Mouse (Mus musculus) erythroblast, embryonic 14.5 days (primary cell): ENCODE results near the gene Skap2. TPM values are rescaled to one million over a fixed set of nuclear protein-coding genes. Genes with fewer than 3 reads are reported as not detected.

Source experiments
- H3K27me3 ChIP-seq: 2 replicates; pipeline ENCODE4 v1.6.1; 2012; ENCODE audit warnings: inconsistent platforms; ENCODE audit not compliant: control insufficient read depth
- H3K36me3 ChIP-seq: 2 replicates; pipeline ENCODE4 v1.6.1; 2012; ENCODE audit warnings: mild to moderate bottlenecking, inconsistent platforms; ENCODE audit not compliant: control insufficient read depth
- H3K4me1 ChIP-seq: 2 replicates; pipeline ENCODE4 v1.6.1; 2012; ENCODE audit warnings: inconsistent platforms; ENCODE audit not compliant: control insufficient read depth
- H3K4me3 ChIP-seq: replicated peaks from 2 replicates; pipeline ENCODE3; 2012; ENCODE audit warnings: moderate library complexity, mild to moderate bottlenecking, inconsistent platforms
- H3K9me3 ChIP-seq: 2 replicates; pipeline ENCODE4 v1.6.1; 2012; ENCODE audit warnings: low read length, inconsistent platforms, mixed read lengths; ENCODE audit not compliant: control insufficient read depth
- GATA1 ChIP-seq: IDR thresholded peaks from 2 replicates; pipeline ENCODE4 v1.6.1; 2012; ENCODE audit warnings: low read length, inconsistent platforms, mixed read lengths
- TAL1 ChIP-seq: IDR thresholded peaks from 3 replicates; pipeline ENCODE4 v1.6.1; 2012; ENCODE audit warnings: low read length, inconsistent platforms, mixed read lengths
- polyA plus RNA-seq: library from polyadenylated mRNA; stranded (reverse); fragments of >175 nt; gene quantifications from 2 replicates; pipeline ENCODE4 v1.2.3, GENCODE M21; 2012

The Skap2 gene
- polyA plus RNA-seq, 1 experiment = 0.03 TPM

DNA sequence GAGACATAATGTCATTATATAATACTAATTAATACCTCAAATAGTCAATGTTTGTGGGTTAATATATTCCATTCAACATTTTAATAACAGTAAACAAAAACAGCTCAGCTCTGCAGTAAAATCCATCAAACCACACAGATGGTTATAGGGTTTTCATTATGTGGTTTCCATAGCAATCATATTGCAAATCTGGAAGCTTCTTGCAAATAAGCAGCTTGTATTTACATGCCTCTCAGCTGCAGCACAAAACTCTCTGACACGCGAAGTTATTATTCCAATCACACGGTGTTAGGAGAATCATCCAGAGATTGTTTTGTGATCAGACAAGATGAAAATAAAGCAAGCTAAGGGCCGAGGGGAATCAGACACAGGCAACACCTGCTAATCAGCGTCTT lies 129.5 kb downstream of the Skap2 start:
- no peak for TF ChIP-seq TAL1
- no peak for TF ChIP-seq GATA1
- no peaks in the 10 kb centered on the region for H3K36me3 ChIP-seq
- peaks cover 15% of the 10 kb centered on the region for H3K4me1 ChIP-seq

DNA sequence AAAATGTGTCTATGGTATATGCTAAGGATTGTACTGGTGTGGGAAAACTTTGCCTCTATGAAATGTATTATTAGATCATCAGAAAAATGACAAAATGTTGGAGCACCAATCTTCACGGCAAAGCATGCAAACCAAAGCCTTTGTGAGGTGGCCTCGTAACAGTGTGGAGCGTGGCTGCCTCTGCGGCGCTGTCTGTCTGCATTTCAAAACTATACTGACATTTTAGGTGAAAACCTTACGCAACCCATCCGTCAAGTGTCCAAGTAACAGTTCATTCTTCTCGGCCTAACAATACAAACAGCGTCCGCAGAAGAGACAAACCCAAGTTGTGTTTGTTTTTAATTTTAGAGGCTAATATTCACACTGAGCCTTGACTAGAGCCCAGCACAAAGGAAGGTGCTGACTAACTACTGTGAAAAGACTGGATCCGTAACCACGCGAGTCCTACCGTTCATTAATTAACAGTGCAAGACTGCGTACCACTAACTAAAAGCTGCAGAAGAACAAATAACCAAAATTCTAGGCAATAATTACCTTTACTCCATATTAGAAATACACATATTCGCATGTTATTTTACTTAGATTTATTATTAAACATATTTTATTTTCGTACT lies 130.0 kb downstream of the Skap2 start:
- TF ChIP-seq GATA1 (no peak), TAL1 (no peak)
- Histone ChIP-seq H3K4me3 (no peak overlapping the region), H3K4me1 (peaks cover 15% of the 10 kb centered on the region), H3K9me3 (no peaks in the 10 kb centered on the region), H3K36me3 (no peaks in the 10 kb centered on the region), H3K27me3 (no peaks in the 10 kb centered on the region)

More for the DNA sequence above, 129.5 kb downstream of the Skap2 start:
- no peaks in the 10 kb centered on the region for H3K9me3 ChIP-seq
- H3K27me3 ChIP-seq = no peaks in the 10 kb centered on the region
- H3K4me3 ChIP-seq = no peak overlapping the region

DNA sequence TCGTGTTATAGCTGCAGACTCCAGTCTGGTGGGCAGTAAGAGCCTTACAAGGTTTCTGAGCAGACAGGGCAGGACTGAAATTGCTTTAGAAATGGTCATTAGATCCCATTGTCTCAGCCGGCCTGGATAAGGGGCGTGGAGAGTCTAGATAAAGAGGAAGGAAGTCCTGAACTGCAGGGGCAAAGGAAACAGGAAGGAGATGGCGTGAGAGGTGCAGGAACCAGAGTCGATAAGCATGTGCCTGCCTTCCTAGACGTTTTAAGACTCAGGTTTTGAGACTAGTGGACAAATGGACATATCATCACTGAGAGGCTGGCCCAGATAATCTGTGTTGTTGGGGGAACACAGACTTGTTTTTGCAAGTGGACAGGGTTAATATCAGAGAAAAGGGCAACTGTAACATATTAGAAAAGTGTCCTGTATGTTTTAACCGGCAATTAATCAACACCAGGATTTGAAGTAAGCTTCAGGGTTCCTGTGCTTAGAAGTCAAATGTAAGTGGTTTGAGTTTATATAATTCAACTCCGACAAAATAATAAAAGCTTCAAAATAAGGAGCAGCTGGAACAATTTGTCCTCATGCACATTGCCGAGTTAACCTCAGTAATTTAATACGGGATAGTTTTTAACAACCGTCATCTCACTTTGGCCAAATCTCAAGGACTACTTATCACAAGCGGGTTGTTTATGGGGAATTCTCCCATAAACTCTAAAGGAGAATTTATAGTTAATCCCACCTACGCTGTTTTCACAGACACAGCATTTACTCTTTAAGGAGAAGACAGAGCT lies 131.0 kb downstream of the Skap2 start:
- no peak overlapping the region for H3K4me3 ChIP-seq
- no peak for TF ChIP-seq TAL1
- TF ChIP-seq GATA1 = no peak
- H3K36me3 ChIP-seq = no peaks in the 10 kb centered on the region
- H3K27me3 ChIP-seq = no peaks in the 10 kb centered on the region
- peaks cover 21% of the 10 kb centered on the region for H3K4me1 ChIP-seq
- no peaks in the 10 kb centered on the region for H3K9me3 ChIP-seq

DNA sequence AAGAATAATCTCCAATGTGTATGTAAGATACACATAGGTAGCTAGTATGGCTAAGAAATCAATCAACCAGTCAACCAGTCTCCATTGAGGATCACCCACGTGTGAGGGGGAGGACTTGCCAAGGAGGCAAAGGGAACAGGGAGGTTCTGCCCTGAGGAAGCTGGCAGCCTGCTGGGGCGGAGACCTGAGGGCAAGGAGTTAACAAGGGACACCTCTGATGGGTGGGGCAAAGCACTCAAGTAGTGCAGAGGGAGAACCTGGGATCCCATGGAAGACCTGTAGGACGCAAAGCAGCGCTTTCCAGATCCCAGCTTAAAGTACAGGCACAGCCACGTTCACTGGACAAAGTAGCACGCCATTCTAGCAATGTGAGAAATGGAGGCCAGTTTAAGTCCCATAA lies 131.6 kb downstream of the Skap2 start:
- H3K4me3 ChIP-seq = no peak overlapping the region
- no peaks in the 10 kb centered on the region for H3K9me3 ChIP-seq
- TF ChIP-seq TAL1 (no peak), GATA1 (no peak)
- H3K36me3 ChIP-seq = no peaks in the 10 kb centered on the region
- H3K4me1 ChIP-seq = peaks cover 21% of the 10 kb centered on the region
- H3K27me3 ChIP-seq = no peaks in the 10 kb centered on the region

DNA sequence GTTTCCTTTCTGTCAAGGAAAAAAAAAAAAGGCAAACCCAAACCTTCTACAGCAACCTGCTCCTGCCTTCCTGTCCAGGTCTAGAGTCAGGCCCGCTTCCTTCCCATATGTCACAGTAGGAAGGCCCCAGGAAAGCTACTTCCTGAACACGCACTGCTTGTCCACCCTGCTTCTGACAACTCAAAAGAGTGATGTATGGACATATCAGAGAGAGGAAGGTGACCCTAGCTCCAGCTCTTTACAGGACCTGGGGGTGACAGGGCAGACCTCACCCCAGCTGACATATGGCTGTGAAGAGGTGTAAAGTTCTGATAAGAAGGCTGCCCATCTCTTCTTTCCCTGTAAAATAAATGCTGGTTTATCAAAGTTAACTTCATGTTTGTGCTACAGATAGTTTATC lies 133.8 kb downstream of the Skap2 start:
- H3K4me1 ChIP-seq = peaks cover 21% of the 10 kb centered on the region
- H3K27me3 ChIP-seq = no peaks in the 10 kb centered on the region
- no peaks in the 10 kb centered on the region for H3K36me3 ChIP-seq
- H3K4me3 ChIP-seq = no peak overlapping the region
- TF ChIP-seq GATA1 = no peak
- TF ChIP-seq TAL1 = no peak
- no peaks in the 10 kb centered on the region for H3K9me3 ChIP-seq

DNA sequence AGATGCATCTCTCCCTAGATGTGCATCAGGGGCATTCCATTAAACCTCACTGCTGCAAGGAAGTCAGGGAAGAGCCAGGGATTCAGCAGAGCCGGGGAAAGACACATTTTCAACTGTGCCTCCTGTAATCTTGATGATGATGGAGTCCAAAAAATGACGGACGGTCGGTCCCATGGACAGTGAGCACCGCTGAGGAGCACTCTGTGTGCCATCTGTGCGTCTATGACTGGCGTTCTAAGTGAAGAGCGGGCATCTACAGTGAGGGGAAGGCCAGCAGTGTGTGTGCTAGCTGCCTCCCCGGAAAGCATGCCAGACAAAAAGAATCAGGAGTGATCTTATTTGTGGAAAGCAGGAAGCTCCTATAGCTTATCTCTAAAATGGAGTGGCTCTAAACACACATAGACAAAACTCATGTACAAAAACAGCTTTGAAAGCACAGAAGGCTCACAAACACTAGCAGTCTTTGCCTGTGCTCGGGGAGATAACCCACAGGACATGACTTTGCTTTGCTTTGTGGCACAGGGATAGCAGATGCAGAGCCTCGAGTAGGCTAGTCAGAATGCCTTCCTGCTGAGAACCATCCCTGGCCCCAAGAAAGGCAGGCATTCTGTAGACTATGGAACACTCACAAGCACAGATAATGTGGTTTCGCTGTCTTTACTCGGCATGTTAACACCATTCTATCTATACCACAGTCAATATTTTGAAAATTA lies 135.4 kb downstream of the Skap2 start:
- Histone ChIP-seq H3K9me3 (no peaks in the 10 kb centered on the region), H3K27me3 (no peaks in the 10 kb centered on the region), H3K4me3 (no peak overlapping the region), H3K36me3 (no peaks in the 10 kb centered on the region), H3K4me1 (peaks cover 21% of the 10 kb centered on the region)
- TF ChIP-seq GATA1 = no peak
- no peak for TF ChIP-seq TAL1

DNA sequence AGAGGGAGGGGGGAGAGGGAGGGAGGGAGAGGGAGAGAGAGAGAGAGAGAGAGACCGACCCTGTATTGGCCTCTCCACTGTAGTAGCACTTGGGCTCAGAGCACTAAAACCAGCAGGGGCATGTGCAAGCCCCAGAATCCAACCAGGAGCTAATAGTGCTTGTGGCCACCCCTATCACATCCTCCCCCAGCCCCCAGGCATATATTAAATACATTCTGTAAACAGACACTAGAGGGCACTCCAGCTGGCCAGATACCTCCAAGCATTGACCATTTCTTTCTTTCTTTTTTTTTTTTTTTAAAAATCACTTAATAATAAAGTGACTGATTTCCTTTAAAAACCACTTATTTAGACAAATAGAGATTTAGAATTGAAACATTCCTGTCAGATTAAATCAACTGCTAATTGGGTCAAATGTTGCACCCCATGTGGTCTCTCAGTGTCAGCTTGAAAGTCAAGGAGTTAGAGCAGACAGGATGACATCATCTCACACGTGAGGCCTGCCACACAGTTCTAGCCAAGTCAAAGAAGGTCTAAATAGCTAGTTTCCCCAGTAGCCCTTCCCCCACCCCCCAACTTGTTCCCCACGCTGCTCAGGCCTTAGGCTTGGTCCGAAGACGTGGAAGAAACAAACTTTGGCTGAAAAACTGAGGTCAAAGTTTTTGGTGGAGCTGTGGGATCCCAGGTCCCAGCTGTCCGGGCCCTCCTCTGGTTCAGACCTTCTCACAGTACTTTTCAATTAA lies 136.3 kb downstream of the Skap2 start:
- no peak overlapping the region for H3K4me3 ChIP-seq
- no peak for TF ChIP-seq TAL1
- TF ChIP-seq GATA1 = no peak
- no peaks in the 10 kb centered on the region for H3K9me3 ChIP-seq
- H3K36me3 ChIP-seq = no peaks in the 10 kb centered on the region
- peaks cover 17% of the 10 kb centered on the region for H3K4me1 ChIP-seq
- H3K27me3 ChIP-seq = no peaks in the 10 kb centered on the region

- TF ChIP-seq TAL1 (no peak), GATA1 (no peak)
- H3K4me1 ChIP-seq = peaks cover 12% of the 10 kb centered on the region
- H3K4me3 ChIP-seq = no peak overlapping the region
Observed at GRCm38 (mm10) chr6:51874035-51874434, 138.3 kb downstream of the Skap2 start.

More at GRCm38 (mm10) chr6:51874035-51874434, 138.3 kb downstream of the Skap2 start:
- no peaks in the 10 kb centered on the region for H3K27me3 ChIP-seq
- H3K36me3 ChIP-seq = no peaks in the 10 kb centered on the region
- H3K9me3 ChIP-seq = no peaks in the 10 kb centered on the region
